Mouse (Mus musculus) heart, embryonic 10.5 days (tissue): ENCODE data around the gene LTO1. TPM values are rescaled to one million over a fixed set of nuclear protein-coding genes. Genes with fewer than 3 reads are reported as not detected.
"Not testable (repeated sequence)": the region's sequence is repeated elsewhere in the genome, so short reads cannot be mapped to it uniquely, and the experiment has no call there.

Source experiments
- DNase-seq: peaks from one replicate; pipeline ENCODE4 v3.0.0-alpha.2; 2017; ENCODE audit warnings: low spot score
- H3K27ac ChIP-seq: fragments of 300-500 bp; sonication (generic); 2 replicates; pipeline ENCODE4 v1.5.1; 2016; ENCODE audit warnings: mild to moderate bottlenecking
- H3K27me3 ChIP-seq: fragments of 300-500 bp; sonication (generic); 2 replicates; pipeline ENCODE4 v1.6.1; 2016; ENCODE audit warnings: mild to moderate bottlenecking; ENCODE audit not compliant: poor library complexity, insufficient read depth, severe bottlenecking
- H3K36me3 ChIP-seq: fragments of 300-500 bp; sonication (generic); 2 replicates; pipeline ENCODE4 v1.6.1; 2016; ENCODE audit warnings: mild to moderate bottlenecking, moderate library complexity
- H3K4me1 ChIP-seq: fragments of 300-500 bp; sonication (generic); 2 replicates; pipeline ENCODE4 v1.6.1; 2016; ENCODE audit warnings: mild to moderate bottlenecking
- H3K4me3 ChIP-seq: fragments of 300-500 bp; sonication (generic); 2 replicates; pipeline ENCODE4 v1.5.1; 2016; ENCODE audit warnings: mild to moderate bottlenecking, moderate library complexity
- H3K9me3 ChIP-seq: fragments of 300-500 bp; sonication (generic); 2 replicates; pipeline ENCODE4 v1.6.1; 2016; ENCODE audit warnings: mild to moderate bottlenecking, moderate library complexity
- WGBS: fragments of 180-500 bp; shearing (Covaris S2); methylation state at CpG from one replicate; pipeline ENCODE4 v1.1.7; 2016; 5-methylcytosine and 5-hydroxymethylcytosine counted together
- polyA plus RNA-seq: library from polyadenylated mRNA; unstranded; fragments of >200 nt; fragmentation: Nextera tagmentation; extraction: Ambion mirVana; gene quantifications from 2 replicates; pipeline ENCODE4 v1.2.1, GENCODE M21; 2016

LTO1 gene
- polyA plus RNA-seq, 1 experiment from 2014 or later = 26.0 TPM

DNA sequence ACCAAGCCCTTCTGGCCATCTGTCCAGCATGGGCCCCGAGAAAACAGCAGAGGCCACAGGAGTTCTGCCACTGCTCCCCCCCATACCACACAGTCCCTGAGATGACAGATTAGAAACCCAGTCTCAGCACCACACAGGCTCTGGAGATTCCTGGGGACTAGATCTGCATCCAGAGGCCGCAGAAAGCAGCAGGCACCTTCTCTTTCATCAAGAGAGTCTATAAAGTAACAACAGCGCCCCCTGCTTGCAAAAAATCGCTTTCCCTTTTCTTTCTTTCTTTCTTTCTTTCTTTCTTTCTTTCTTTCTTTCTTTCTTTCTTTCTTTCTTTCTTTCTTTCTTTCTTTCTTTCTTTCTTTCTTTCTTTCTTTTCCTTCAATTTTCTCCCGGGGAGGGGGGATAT lies 20.7 kb upstream of the LTO1 start:
- peak overlapping the region; percentile 64; the same call in 1 of the 2 replicates for H3K4me3 ChIP-seq
- WGBS = 3% methylated on average over 5 of the region's 5 CpGs

GRCm38 (mm10) chr7:144894706-144895105 lies 20.2 kb upstream of the LTO1 start:
- Histone ChIP-seq H3K36me3 (no peaks in the 10 kb centered on the region), H3K27me3 (peaks cover 88% of the 10 kb centered on the region), H3K27ac (no peak overlapping the region), H3K4me1 (peaks cover 24% of the 10 kb centered on the region), H3K4me3 (peak overlapping the region; percentile 64; the same call in 1 of the 2 replicates), H3K9me3 (no peaks in the 10 kb centered on the region)
- no peak for DNase-seq
- WGBS = 3% methylated on average over 4 of the region's 4 CpGs

More for the DNA sequence above, 20.7 kb upstream of the LTO1 start:
- H3K27me3 ChIP-seq = peaks cover 88% of the 10 kb centered on the region
- H3K4me1 ChIP-seq = peaks cover 24% of the 10 kb centered on the region
- H3K9me3 ChIP-seq = no peaks in the 10 kb centered on the region
- H3K27ac ChIP-seq = no peak overlapping the region
- no peaks in the 10 kb centered on the region for H3K36me3 ChIP-seq
- DNase-seq = no peak

- peak overlapping the region; percentile 65 for H3K27ac ChIP-seq
Measured at GRCm38 (mm10) chr7:144895305-144896111, 19.4 kb upstream of the LTO1 start.

GRCm38 (mm10) chr7:144896294-144897218 lies 18.3 kb upstream of the LTO1 start, which contains the start of gene Fgf15:
Gene Fgf15, plus strand, starts transcription at chr7:144896531.
- peak within 1 kb of the TSS; percentile 64 for H3K4me3 ChIP-seq
- peaks cover 24% of the 10 kb centered on the region for H3K4me1 ChIP-seq
- under 1% methylated on average over 65 of the region's 65 CpGs for WGBS
- peak within 1 kb of the TSS; percentile 65 for H3K27ac ChIP-seq
- no peaks in the 10 kb centered on the region for H3K36me3 ChIP-seq
- no peaks in the 10 kb centered on the region for H3K9me3 ChIP-seq
- DNase-seq = no peak
- peaks cover 86% of the 10 kb centered on the region for H3K27me3 ChIP-seq

More at GRCm38 (mm10) chr7:144895305-144896111, 19.4 kb upstream of the LTO1 start:
- DNase-seq = peak; percentile 91
- Histone ChIP-seq H3K4me1 (peaks cover 24% of the 10 kb centered on the region), H3K36me3 (no peaks in the 10 kb centered on the region), H3K4me3 (peak overlapping the region; percentile 64), H3K27me3 (peaks cover 88% of the 10 kb centered on the region), H3K9me3 (no peaks in the 10 kb centered on the region)
- WGBS = 1% methylated on average over 37 of the region's 37 CpGs

DNA sequence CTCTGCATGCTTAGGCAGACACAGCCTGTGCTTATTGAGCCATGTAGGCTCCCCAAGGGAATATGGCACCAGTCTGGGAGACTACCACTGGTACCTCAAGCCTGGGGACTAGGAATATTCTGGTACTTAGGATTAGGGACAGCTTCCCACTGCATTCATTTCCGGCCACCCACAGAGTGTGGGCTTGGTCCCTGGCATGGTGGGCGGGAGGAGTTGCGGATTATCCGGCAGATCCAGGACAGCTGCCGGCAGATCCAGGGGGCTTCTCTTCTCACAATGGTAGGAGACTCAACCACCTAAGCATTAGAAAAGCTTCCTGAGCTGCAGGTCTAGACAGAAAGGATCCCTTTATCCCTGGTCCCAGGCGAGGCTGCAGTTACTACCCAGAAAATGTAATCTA lies 16.4 kb upstream of the LTO1 start:
- H3K9me3 ChIP-seq = no peaks in the 10 kb centered on the region
- H3K27ac ChIP-seq = no peak overlapping the region
- H3K36me3 ChIP-seq = no peaks in the 10 kb centered on the region
- H3K4me1 ChIP-seq = peaks cover 24% of the 10 kb centered on the region
- no peak overlapping the region for H3K4me3 ChIP-seq
- DNase-seq = no peak
- H3K27me3 ChIP-seq = peaks cover 71% of the 10 kb centered on the region
- 36% methylated on average over 6 of the region's 6 CpGs for whole genome bisulfite sequencing

- not testable (repeated sequence) for H3K4me1 ChIP-seq, H3K27ac ChIP-seq, H3K4me3 ChIP-seq, H3K9me3 ChIP-seq, DNase-seq, H3K36me3 ChIP-seq
- 89% methylated on average over 3 of the region's 3 CpGs for WGBS
- H3K27me3 ChIP-seq = peaks cover 11% of the 10 kb centered on the region; the same call in 1 of the 2 replicates
Measured at GRCm38 (mm10) chr7:144905514-144905913, 9.4 kb upstream of the LTO1 start.

DNA sequence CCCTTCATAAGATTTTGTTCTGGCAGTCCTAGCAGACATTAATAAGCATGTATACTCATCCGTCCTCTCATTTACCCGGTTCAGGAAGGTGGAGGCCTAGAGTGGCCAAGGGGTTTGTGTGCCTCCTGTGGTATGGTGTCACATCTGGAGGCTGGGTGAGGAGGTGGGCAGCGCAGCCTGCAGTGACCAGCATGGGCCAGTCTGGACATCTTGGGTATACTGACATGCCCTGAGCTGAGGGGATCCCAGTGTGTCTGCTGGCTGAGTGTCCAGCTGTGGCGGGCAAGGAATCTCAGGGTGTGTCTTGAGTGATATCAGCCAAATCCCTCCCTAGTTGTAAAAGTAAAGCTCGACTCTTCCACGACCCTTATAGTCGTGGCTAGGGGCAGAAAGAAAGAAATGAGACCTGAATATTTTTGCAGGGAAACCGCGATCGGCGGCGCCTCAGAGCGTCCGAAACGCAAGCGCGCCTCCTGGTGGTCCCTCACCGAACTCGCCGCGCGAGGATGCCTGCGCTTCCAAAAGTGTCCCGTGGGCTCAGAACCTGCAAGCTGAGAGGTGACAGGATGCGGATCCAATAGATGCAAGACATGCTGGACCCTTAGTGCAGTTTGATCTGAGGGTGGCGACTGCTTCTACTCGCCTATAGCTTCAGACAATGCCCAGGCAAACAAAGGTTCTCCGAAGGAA lies 8.0 kb upstream of the LTO1 start:
- H3K27me3 ChIP-seq = peaks cover 4% of the 10 kb centered on the region; the same call in 1 of the 2 replicates
- DNase-seq = peak; percentile 87
- H3K4me1 ChIP-seq = peaks cover 7% of the 10 kb centered on the region; the same call in 1 of the 2 replicates
- peak overlapping the region; percentile 41 for H3K4me3 ChIP-seq
- H3K36me3 ChIP-seq = no peaks in the 10 kb centered on the region
- no peaks in the 10 kb centered on the region for H3K9me3 ChIP-seq
- WGBS = 11% methylated on average over 28 of the region's 28 CpGs
- H3K27ac ChIP-seq = peak overlapping the region; percentile 37; the same call in 1 of the 2 replicates

- no peak for DNase-seq
- Histone ChIP-seq H3K4me1 (peaks cover 7% of the 10 kb centered on the region; the same call in 1 of the 2 replicates), H3K27ac (no peak overlapping the region), H3K9me3 (no peaks in the 10 kb centered on the region), H3K27me3 (peaks cover 4% of the 10 kb centered on the region; the same call in 1 of the 2 replicates), H3K4me3 (no peak overlapping the region), H3K36me3 (no peaks in the 10 kb centered on the region)
- WGBS = 8% methylated on average over 8 of the region's 8 CpGs
Measured at GRCm38 (mm10) chr7:144907793-144908192, 7.1 kb upstream of the LTO1 start.

DNA sequence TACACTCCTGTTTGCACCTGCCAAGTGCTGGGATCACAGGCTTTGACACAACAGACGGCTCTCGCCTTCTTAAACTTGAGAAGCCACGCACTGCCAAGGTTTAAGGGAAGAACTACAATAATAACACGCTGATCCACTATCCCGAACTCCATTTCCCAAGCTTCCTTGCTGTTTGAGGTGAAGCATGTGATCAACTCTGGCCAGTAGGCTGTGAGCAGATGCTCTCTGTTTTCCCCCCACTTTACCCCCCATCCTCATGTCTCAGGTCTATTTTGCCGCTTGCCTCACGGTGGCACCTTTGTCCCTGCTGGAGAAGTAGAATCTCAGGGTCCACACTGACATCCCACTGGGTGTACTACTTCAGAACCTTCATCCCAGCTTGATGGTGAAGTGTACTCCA lies 6.2 kb upstream of the LTO1 start:
- H3K9me3 ChIP-seq = no peaks in the 10 kb centered on the region
- peaks cover 7% of the 10 kb centered on the region; the same call in 1 of the 2 replicates for H3K4me1 ChIP-seq
- H3K27me3 ChIP-seq = peaks cover 4% of the 10 kb centered on the region; the same call in 1 of the 2 replicates
- WGBS = 30% methylated on average over 7 of the region's 7 CpGs
- H3K4me3 ChIP-seq = no peak overlapping the region
- no peaks in the 10 kb centered on the region for H3K36me3 ChIP-seq
- no peak for DNase-seq
- no peak overlapping the region for H3K27ac ChIP-seq

DNA sequence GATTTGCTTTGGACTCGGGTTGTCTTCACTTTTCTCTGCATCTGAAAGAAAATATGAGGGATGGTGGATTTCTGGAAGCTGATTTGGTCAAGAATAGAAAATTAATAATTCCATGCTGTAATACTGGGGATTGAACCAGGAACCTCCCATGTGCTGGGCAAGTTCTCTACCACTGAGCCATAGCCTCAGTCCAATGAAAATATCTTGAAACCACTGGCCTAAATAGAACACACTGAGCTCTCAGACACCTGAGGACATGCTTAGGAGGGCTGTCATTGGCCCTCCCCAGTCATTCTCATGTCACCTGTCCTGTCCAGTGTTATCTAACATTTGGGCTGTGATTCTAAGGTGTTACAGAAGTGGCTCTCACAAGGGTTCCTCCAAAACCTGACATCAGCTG lies 3.8 kb upstream of the LTO1 start:
- Histone ChIP-seq H3K4me3 (no peak overlapping the region), H3K27me3 (no peaks in the 10 kb centered on the region), H3K27ac (no peak overlapping the region), H3K36me3 (no peaks in the 10 kb centered on the region), H3K9me3 (no peaks in the 10 kb centered on the region), H3K4me1 (peaks cover 15% of the 10 kb centered on the region)
- no peak for DNase-seq
- 77% methylated on average over 1 of the region's 1 CpGs for WGBS

DNA sequence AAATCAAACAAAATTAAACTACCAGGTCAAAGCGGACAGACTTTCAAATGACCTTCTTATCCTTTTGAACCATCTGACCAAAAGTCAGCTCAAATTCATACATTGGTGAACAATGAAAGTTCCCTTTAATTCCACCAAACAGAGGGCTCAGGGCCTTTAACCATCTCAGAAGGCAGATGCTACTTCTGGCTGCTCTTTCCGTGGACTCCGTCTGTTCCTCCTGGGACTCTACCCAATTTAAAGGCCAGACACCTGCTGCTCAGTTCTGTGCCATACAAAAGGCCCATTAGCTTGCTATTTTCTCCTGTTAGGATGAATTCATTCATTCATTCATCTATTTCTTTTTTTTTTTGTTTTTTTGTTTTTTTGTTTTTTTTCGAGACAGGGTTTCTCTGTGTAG lies 2.0 kb upstream of the LTO1 start:
- no peak overlapping the region for H3K4me3 ChIP-seq

DNA sequence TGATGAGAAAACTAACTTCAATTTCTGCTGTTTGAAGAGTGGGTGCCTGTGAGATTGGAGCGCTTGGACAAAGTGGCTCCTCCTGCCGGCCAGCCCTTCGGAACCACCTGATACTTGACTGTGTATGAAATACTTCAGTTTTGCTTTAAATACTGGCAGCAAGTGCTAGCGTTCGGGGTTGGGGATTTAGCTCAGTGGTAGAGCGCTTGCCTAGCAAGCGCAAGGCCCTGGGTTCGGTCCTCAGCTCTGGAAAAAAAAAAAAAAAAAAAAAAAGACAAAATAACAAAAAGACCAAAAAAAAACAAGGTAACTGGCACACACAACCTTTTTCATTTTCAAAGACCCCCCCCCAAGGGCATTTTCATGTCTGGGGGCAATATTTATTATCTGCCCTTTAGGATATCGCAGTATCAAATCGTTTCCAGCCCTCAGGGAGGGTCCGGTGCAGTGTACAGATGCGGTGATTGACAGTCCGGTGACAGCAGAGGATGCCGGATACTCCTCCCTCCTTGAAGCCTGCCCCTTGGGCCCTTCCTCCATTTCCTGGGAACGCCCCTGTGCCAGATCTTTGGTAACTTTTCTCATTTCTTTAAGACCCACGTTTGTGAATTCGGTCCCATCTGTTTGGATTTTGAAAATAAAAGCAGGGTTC lies 478 bp upstream of the LTO1 start:
- Histone ChIP-seq H3K36me3 (peaks cover 21% of the 10 kb centered on the region), H3K27ac (peak overlapping the region; percentile 88), H3K27me3 (no peaks in the 10 kb centered on the region), H3K9me3 (no peaks in the 10 kb centered on the region), H3K4me1 (peaks cover 12% of the 10 kb centered on the region), H3K4me3 (peak overlapping the region; percentile 92)
- 5% methylated on average over 17 of the region's 17 CpGs for WGBS
- DNase-seq = no peak

More for the DNA sequence above, 2.0 kb upstream of the LTO1 start:
- H3K27me3 ChIP-seq = no peaks in the 10 kb centered on the region
- WGBS = 88% methylated on average over 4 of the region's 4 CpGs
- H3K36me3 ChIP-seq = peaks cover 7% of the 10 kb centered on the region
- H3K4me1 ChIP-seq = peaks cover 12% of the 10 kb centered on the region
- no peak overlapping the region for H3K27ac ChIP-seq
- DNase-seq = no peak
- no peaks in the 10 kb centered on the region for H3K9me3 ChIP-seq
